20 mouse cellular contexts compared by ENCODE assay signal in the genomic region with DNA sequence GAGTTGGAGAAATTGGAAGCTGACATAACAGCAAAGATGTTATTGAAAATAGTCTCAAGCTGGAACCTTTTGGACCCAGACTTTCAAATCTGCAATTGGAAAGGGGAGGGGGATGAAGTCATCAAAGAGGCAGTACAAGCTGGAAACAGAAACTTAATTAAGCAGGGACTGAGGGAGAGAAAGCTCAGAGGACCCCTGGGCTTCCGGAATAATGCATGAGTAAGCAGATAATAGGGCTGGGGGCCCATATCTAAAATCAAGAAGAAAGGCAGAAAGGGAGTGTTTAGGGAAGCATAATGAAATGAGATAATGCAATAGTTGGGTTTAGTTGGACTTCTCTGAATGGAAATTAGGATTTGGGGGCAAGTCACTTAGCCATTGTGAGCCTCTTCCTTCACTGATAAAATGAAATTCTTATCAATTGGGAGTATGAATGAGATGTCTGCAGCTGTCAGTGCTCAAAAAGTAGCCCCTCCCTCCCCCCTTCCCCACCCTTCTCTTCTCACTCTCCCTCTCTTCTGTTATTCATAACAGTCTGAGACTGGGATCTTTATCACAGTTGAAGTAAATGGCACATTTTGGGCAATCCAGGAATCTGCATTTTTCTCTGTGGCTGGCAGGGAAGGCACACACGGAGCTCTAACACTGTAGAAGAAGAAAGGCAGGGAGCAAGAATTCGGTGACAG.
DNase-seq lines count a peak whose midpoint lies in the region; ATAC-seq lines count a peak whose summit lies in the region.
"Had no signal": no experiment of that assay in that cellular context is flagged by ENCODE, and none has a peak within 500 bp of the region (broad histone marks: within the 10 kb centered on the region; RNA-seq: fewer than 3 reads in every experiment).

No protein-coding gene starts in this region.

- H3K9me3 ChIP-seq in neural tube, embryonic 13.5 days, result no peaks in the 10 kb centered on the region
- H3K9me3 ChIP-seq in hindbrain, embryonic 14.5 days (ENCODE audit: control insufficient read depth, low read length), result no peaks in the 10 kb centered on the region
- H3K9me3 ChIP-seq in midbrain, embryonic 16.5 days (replicated peaks; ENCODE audit: control insufficient read depth, low read length, poor library complexity, severe bottlenecking), result no peaks in the 10 kb centered on the region
- H3K9me3 ChIP-seq: embryonic facial prominence, embryonic 13.5 days; liver, embryonic 15.5 days had no signal

- no peak overlapping the region for H3K4me3 ChIP-seq in neural tube, embryonic 13.5 days
- no peak overlapping the region for H3K4me3 ChIP-seq in hindbrain, embryonic 14.5 days (replicated peaks; ENCODE audit: low read length)
- no peak overlapping the region for H3K4me3 ChIP-seq in midbrain, embryonic 16.5 days (ENCODE audit: low read depth, low read length)
- H3K4me3 ChIP-seq: embryonic facial prominence, embryonic 13.5 days; liver, embryonic 15.5 days had no signal

- H3K4me1 ChIP-seq in neural tube, embryonic 13.5 days (replicated peaks), result peaks cover 18% of the 10 kb centered on the region
- peaks cover 9% of the 10 kb centered on the region for H3K4me1 ChIP-seq in hindbrain, embryonic 14.5 days (replicated peaks; ENCODE audit: control insufficient read depth, insufficient read depth, low read length)
- peaks cover 3% of the 10 kb centered on the region; the same call in 1 of the 2 replicates for H3K4me1 ChIP-seq in midbrain, embryonic 16.5 days (ENCODE audit: control insufficient read depth, insufficient read depth, low read length)
- H3K4me1 ChIP-seq: embryonic facial prominence, embryonic 13.5 days; liver, embryonic 15.5 days had no signal

- 34% methylated on average over 3 of the region's 3 CpGs for whole genome bisulfite sequencing in neural tube, embryonic 13.5 days
- 13% methylated on average over 3 of the region's 3 CpGs for WGBS in hindbrain, embryonic 14.5 days
- WGBS in midbrain, embryonic 16.5 days, result 8% methylated on average over 3 of the region's 3 CpGs

- no peaks in the 10 kb centered on the region for H3K27me3 ChIP-seq in neural tube, embryonic 13.5 days
- H3K27me3 ChIP-seq in hindbrain, embryonic 14.5 days (ENCODE audit: control insufficient read depth, insufficient read depth, low read length), result no peaks in the 10 kb centered on the region
- no peaks in the 10 kb centered on the region for H3K27me3 ChIP-seq in midbrain, embryonic 16.5 days (ENCODE audit: control insufficient read depth, insufficient read depth, low read depth, low read length)
- H3K27me3 ChIP-seq: embryonic facial prominence, embryonic 13.5 days; liver, embryonic 15.5 days had no signal

- no peak for DNase-seq in neural tube, embryonic 10.5 days (ENCODE audit: extremely low spot score, low spot score)
- no peak for DNase-seq in hindbrain, embryonic 14.5 days (ENCODE audit: low spot score)
- no peak for DNase-seq in thymus, postnatal 0 days (ENCODE audit: low spot score)
- DNase-seq in kidney, adult 8-10 months, result no peak
- no peak for DNase-seq in kidney, postnatal 36 days
- DNase-seq: adrenal gland, postnatal 25 days; cerebellum, adult 2 months; gastrocnemius, postnatal 10 days; heart, adult 18-20 months; kidney, adult 2 months; kidney, postnatal 4 days; lung, postnatal 10 days; right cerebral cortex, postnatal 25 days; thymus, postnatal 4 days had no signal

- H3K36me3 ChIP-seq in neural tube, embryonic 13.5 days, result peaks cover 24% of the 10 kb centered on the region
- H3K36me3 ChIP-seq in hindbrain, embryonic 14.5 days (replicated peaks; ENCODE audit: control insufficient read depth, insufficient read depth), result peaks cover 15% of the 10 kb centered on the region
- H3K36me3 ChIP-seq in midbrain, embryonic 16.5 days (ENCODE audit: control insufficient read depth, insufficient read depth, low read length), result peaks cover 5% of the 10 kb centered on the region; the same call in 1 of the 2 replicates
- H3K36me3 ChIP-seq: embryonic facial prominence, embryonic 13.5 days had no signal

- no peak overlapping the region for H3K4me2 ChIP-seq in neural tube, embryonic 13.5 days
- no peak overlapping the region for H3K4me2 ChIP-seq in hindbrain, embryonic 14.5 days (replicated peaks)
- H3K4me2 ChIP-seq in midbrain, embryonic 16.5 days (ENCODE audit: low read length), result no peak overlapping the region
- H3K4me2 ChIP-seq: embryonic facial prominence, embryonic 13.5 days; liver, embryonic 15.5 days had no signal

- peak; percentile 69; the same call in 1 of the 2 replicates for ATAC-seq in neural tube, embryonic 13.5 days (ENCODE audit: low read depth)
- peak; percentile 76 for ATAC-seq in hindbrain, embryonic 14.5 days (ENCODE audit: low FRiP score)
- peak; percentile 78 for ATAC-seq in midbrain, embryonic 16.5 days
- ATAC-seq: activated CD4-positive, CD25-positive, alpha-beta regulatory T cell, adult 4 months had no signal

- no peak overlapping the region for H3K9ac ChIP-seq in neural tube, embryonic 13.5 days
- H3K9ac ChIP-seq in hindbrain, embryonic 14.5 days, result no peak overlapping the region
- no peak overlapping the region for H3K9ac ChIP-seq in midbrain, embryonic 16.5 days (ENCODE audit: low read depth, low read length)
- H3K9ac ChIP-seq: embryonic facial prominence, embryonic 13.5 days; liver, embryonic 15.5 days had no signal

- no peak overlapping the region; the same call in 1 of the 2 replicates for H3K27ac ChIP-seq in neural tube, embryonic 13.5 days (replicated peaks)
- 0 out of 2 replicates have a peak overlapping the region, but pooled peaks have one; percentile 5 for H3K27ac ChIP-seq in hindbrain, embryonic 14.5 days
- no peak overlapping the region for H3K27ac ChIP-seq in midbrain, embryonic 16.5 days (ENCODE audit: low read length)
- H3K27ac ChIP-seq: embryonic facial prominence, embryonic 13.5 days; liver, embryonic 15.5 days; stomach, postnatal 0 days had no signal
